Mouse (Mus musculus): ENCODE data around the gene Gss.

The Gss gene

GRCm38 (mm10) chr2:155626277-155626676 is 33.7 kb upstream of the Gss start:
- Histone ChIP-seq H3K36me3 (ENCODE audit: insufficient read depth, low read length) (no peaks in the 10 kb centered on the region), H3K4me1 (replicated peaks; ENCODE audit: low read depth, low read length) (peaks cover 80% of the 10 kb centered on the region), H3K4me3 (replicated peaks; ENCODE audit: low read length) (peak overlapping the region; percentile 23; the same call in 1 of the 2 replicates), H3K9me3 (ENCODE audit: low read length) (no peaks in the 10 kb centered on the region), H3K27me3 (ENCODE audit: insufficient read depth, low read length) (peaks cover 63% of the 10 kb centered on the region)
- TF ChIP-seq CTCF (conservative IDR thresholded peaks at IDR 0.05; ENCODE audit: low read length), result no peak
- TF ChIP-seq POU5F1 (IDR thresholded peaks at IDR 0.05; ENCODE audit: borderline replicate concordance, low read length), result no peak
- TF ChIP-seq NANOG (IDR thresholded peaks at IDR 0.05; ENCODE audit: borderline replicate concordance, low read length), result no peak

- H3K9me3 ChIP-seq (ENCODE audit: low read length), result no peaks in the 10 kb centered on the region
- H3K36me3 ChIP-seq (ENCODE audit: insufficient read depth, low read length), result no peaks in the 10 kb centered on the region
- peaks cover 56% of the 10 kb centered on the region for H3K27me3 ChIP-seq (ENCODE audit: insufficient read depth, low read length)
- no peak for TF ChIP-seq POU5F1 (IDR thresholded peaks at IDR 0.05; ENCODE audit: borderline replicate concordance, low read length)
- TF ChIP-seq NANOG (IDR thresholded peaks at IDR 0.05; ENCODE audit: borderline replicate concordance, low read length), result no peak
- TF ChIP-seq CTCF (conservative IDR thresholded peaks at IDR 0.05; ENCODE audit: low read length), result peak; percentile 75
- peaks cover 78% of the 10 kb centered on the region for H3K4me1 ChIP-seq (replicated peaks; ENCODE audit: low read depth, low read length)
- H3K4me3 ChIP-seq (replicated peaks; ENCODE audit: low read length), result no peak overlapping the region
Observed at GRCm38 (mm10) chr2:155624730-155625129, 32.1 kb upstream of the Gss start.

GRCm38 (mm10) chr2:155623996-155624395 is 31.4 kb upstream of the Gss start:
- H3K4me1 ChIP-seq (replicated peaks; ENCODE audit: low read depth, low read length), result peaks cover 83% of the 10 kb centered on the region
- no peaks in the 10 kb centered on the region for H3K36me3 ChIP-seq (ENCODE audit: insufficient read depth, low read length)
- H3K9me3 ChIP-seq (ENCODE audit: low read length), result no peaks in the 10 kb centered on the region
- no peak for TF ChIP-seq POU5F1 (IDR thresholded peaks at IDR 0.05; ENCODE audit: borderline replicate concordance, low read length)
- TF ChIP-seq CTCF (conservative IDR thresholded peaks at IDR 0.05; ENCODE audit: low read length), result no peak
- TF ChIP-seq NANOG (IDR thresholded peaks at IDR 0.05; ENCODE audit: borderline replicate concordance, low read length), result no peak
- peaks cover 49% of the 10 kb centered on the region for H3K27me3 ChIP-seq (ENCODE audit: insufficient read depth, low read length)
- H3K4me3 ChIP-seq (replicated peaks; ENCODE audit: low read length), result no peak overlapping the region

GRCm38 (mm10) chr2:155622606-155623005 is 30.0 kb upstream of the Gss start:
- Histone ChIP-seq H3K36me3 (ENCODE audit: insufficient read depth, low read length) (no peaks in the 10 kb centered on the region), H3K27me3 (ENCODE audit: insufficient read depth, low read length) (peaks cover 35% of the 10 kb centered on the region), H3K9me3 (ENCODE audit: low read length) (no peaks in the 10 kb centered on the region), H3K4me3 (replicated peaks; ENCODE audit: low read length) (no peak overlapping the region), H3K4me1 (replicated peaks; ENCODE audit: low read depth, low read length) (peaks cover 82% of the 10 kb centered on the region)
- TF ChIP-seq CTCF (conservative IDR thresholded peaks at IDR 0.05; ENCODE audit: low read length), result no peak
- TF ChIP-seq POU5F1 (IDR thresholded peaks at IDR 0.05; ENCODE audit: borderline replicate concordance, low read length), result no peak
- no peak for TF ChIP-seq NANOG (IDR thresholded peaks at IDR 0.05; ENCODE audit: borderline replicate concordance, low read length)

- Histone ChIP-seq H3K4me3 (replicated peaks; ENCODE audit: low read length) (no peak overlapping the region), H3K9me3 (ENCODE audit: low read length) (no peaks in the 10 kb centered on the region)
Observed at GRCm38 (mm10) chr2:155619817-155620216, 27.2 kb upstream of the Gss start.

GRCm38 (mm10) chr2:155616971-155617370 is 24.4 kb upstream of the Gss start:
- no peaks in the 10 kb centered on the region for H3K9me3 ChIP-seq (ENCODE audit: low read length)
- peaks cover 16% of the 10 kb centered on the region for H3K27me3 ChIP-seq (ENCODE audit: insufficient read depth, low read length)
- TF ChIP-seq POU5F1 (IDR thresholded peaks at IDR 0.05; ENCODE audit: borderline replicate concordance, low read length) (no peak), NANOG (IDR thresholded peaks at IDR 0.05; ENCODE audit: borderline replicate concordance, low read length) (no peak), CTCF (conservative IDR thresholded peaks at IDR 0.05; ENCODE audit: low read length) (no peak)
- peaks cover 88% of the 10 kb centered on the region for H3K4me1 ChIP-seq (replicated peaks; ENCODE audit: low read depth, low read length)
- H3K4me3 ChIP-seq (replicated peaks; ENCODE audit: low read length), result no peak overlapping the region
- H3K36me3 ChIP-seq (ENCODE audit: insufficient read depth, low read length), result no peaks in the 10 kb centered on the region

More at GRCm38 (mm10) chr2:155619817-155620216, 27.2 kb upstream of the Gss start:
- Histone ChIP-seq H3K27me3 (ENCODE audit: insufficient read depth, low read length) (peaks cover 27% of the 10 kb centered on the region), H3K36me3 (ENCODE audit: insufficient read depth, low read length) (no peaks in the 10 kb centered on the region), H3K4me1 (replicated peaks; ENCODE audit: low read depth, low read length) (peaks cover 81% of the 10 kb centered on the region)
- TF ChIP-seq NANOG (IDR thresholded peaks at IDR 0.05; ENCODE audit: borderline replicate concordance, low read length), result no peak
- peak; percentile 96 for TF ChIP-seq CTCF (conservative IDR thresholded peaks at IDR 0.05; ENCODE audit: low read length)

- TF ChIP-seq POU5F1 (IDR thresholded peaks at IDR 0.05; ENCODE audit: borderline replicate concordance, low read length), result no peak
- no peak for TF ChIP-seq CTCF (conservative IDR thresholded peaks at IDR 0.05; ENCODE audit: low read length)
- TF ChIP-seq NANOG (IDR thresholded peaks at IDR 0.05; ENCODE audit: borderline replicate concordance, low read length), result no peak
- no peaks in the 10 kb centered on the region for H3K9me3 ChIP-seq (ENCODE audit: low read length)
- peaks cover 78% of the 10 kb centered on the region for H3K4me1 ChIP-seq (replicated peaks; ENCODE audit: low read depth, low read length)
- H3K36me3 ChIP-seq (ENCODE audit: insufficient read depth, low read length), result no peaks in the 10 kb centered on the region
- peak overlapping the region; percentile 79 for H3K4me3 ChIP-seq (replicated peaks; ENCODE audit: low read length)
- H3K27me3 ChIP-seq (ENCODE audit: insufficient read depth, low read length), result peaks cover 4% of the 10 kb centered on the region; the same call in 1 of the 2 replicates
Observed at GRCm38 (mm10) chr2:155613953-155614352, 21.3 kb upstream of the Gss start.

GRCm38 (mm10) chr2:155613326-155613755 is 20.7 kb upstream of the Gss start:
- no peaks in the 10 kb centered on the region for H3K36me3 ChIP-seq (ENCODE audit: insufficient read depth, low read length)
- H3K27me3 ChIP-seq (ENCODE audit: insufficient read depth, low read length), result peaks cover 4% of the 10 kb centered on the region; the same call in 1 of the 2 replicates
- TF ChIP-seq NANOG (IDR thresholded peaks at IDR 0.05; ENCODE audit: borderline replicate concordance, low read length), result no peak
- TF ChIP-seq CTCF (conservative IDR thresholded peaks at IDR 0.05; ENCODE audit: low read length), result no peak
- no peak for TF ChIP-seq POU5F1 (IDR thresholded peaks at IDR 0.05; ENCODE audit: borderline replicate concordance, low read length)
- H3K4me3 ChIP-seq (replicated peaks; ENCODE audit: low read length), result peak overlapping the region; percentile 79
- peaks cover 71% of the 10 kb centered on the region for H3K4me1 ChIP-seq (replicated peaks; ENCODE audit: low read depth, low read length)
- H3K9me3 ChIP-seq (ENCODE audit: low read length), result no peaks in the 10 kb centered on the region

Measured in E14TG2a.4 (cell line).